Mouse (Mus musculus) liver, adult 2 months (tissue): ENCODE data around the gene AC131692.1.

Experiments
- CTCF ChIP-seq: fragments of 200-500 bp; IDR thresholded peaks from 2 replicates; pipeline ENCODE4 v1.5.1; 2011; ENCODE audit warnings: low read depth, low read length, control low read depth
- POLR2A ChIP-seq: fragments of 200-500 bp; IDR thresholded peaks from 2 replicates; pipeline ENCODE4 v1.6.1; 2011; ENCODE audit warnings: low read length, control low read depth; ENCODE audit not compliant: insufficient read depth; ENCODE audit errors: extremely low read depth

DNA sequence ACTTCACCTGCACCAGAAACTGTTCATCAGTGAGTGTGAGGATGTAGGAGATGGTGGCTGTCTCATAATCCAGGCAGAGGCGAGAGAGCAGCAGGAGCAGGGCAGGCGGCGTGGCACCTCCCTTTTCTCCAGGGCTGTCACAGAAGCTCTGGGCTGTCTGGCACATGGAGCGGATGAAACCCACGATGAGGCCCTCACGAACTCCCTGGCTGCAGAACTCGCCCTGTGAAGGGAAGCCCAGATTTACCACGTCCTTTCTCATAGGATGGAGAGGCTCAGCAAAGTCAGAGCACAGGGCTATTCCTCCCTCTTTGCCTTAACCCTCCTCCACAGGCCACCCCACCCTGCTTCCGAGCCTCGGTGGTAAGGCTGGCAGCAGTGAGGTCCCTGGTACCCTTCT is 24.4 kb upstream of the AC131692.1 start:
- TF ChIP-seq POLR2A (no peak), CTCF (no peak)
